Mouse (Mus musculus) olfactory bulb, adult 2 months (tissue): ENCODE measurements around the gene Speg. TPM values are rescaled to one million over a fixed set of nuclear protein-coding genes. Genes with fewer than 3 reads are reported as not detected.
A peak's percentile ranks its signal among the peaks of the same experiment; 100 is the strongest.

Source experiments
- H3K27ac ChIP-seq: fragments of 200-500 bp; 2 replicates; pipeline ENCODE4 v1.5.1; 2012; ENCODE audit warnings: low read depth, low read length; ENCODE audit not compliant: insufficient read depth
- H3K4me1 ChIP-seq: fragments of 200-500 bp; 2 replicates; pipeline ENCODE4 v1.6.1; 2012; ENCODE audit warnings: low read length; ENCODE audit not compliant: control insufficient read depth, insufficient read depth
- H3K4me3 ChIP-seq: fragments of 200-500 bp; 2 replicates; pipeline ENCODE4 v1.5.1; 2012; ENCODE audit warnings: mild to moderate bottlenecking, low read depth, low read length, moderate library complexity; ENCODE audit not compliant: insufficient read depth
- CTCF ChIP-seq: fragments of 200-500 bp; IDR thresholded peaks from 2 replicates; pipeline ENCODE4 v1.5.1; 2012; ENCODE audit warnings: low read depth, mild to moderate bottlenecking, low read length, moderate library complexity; ENCODE audit not compliant: insufficient read depth
- POLR2A ChIP-seq: fragments of 200-500 bp; IDR thresholded peaks from 2 replicates; pipeline ENCODE4 v1.6.1; 2012; ENCODE audit warnings: mild to moderate bottlenecking, low read depth, low read length, moderate library complexity; ENCODE audit not compliant: insufficient read depth
- WGBS: fragments of 180-500 bp; shearing (Covaris S2); methylation state at CpG from one replicate; pipeline ENCODE4 v1.1.7; 2018; 5-methylcytosine and 5-hydroxymethylcytosine counted together
- polyA plus RNA-seq: library from polyadenylated mRNA; stranded (reverse); fragments of >200 nt; gene quantifications from 2 replicates; pipeline ENCODE4 v1.2.4, GENCODE M21; 2012; ENCODE audit warnings: low replicate concordance; ENCODE audit not compliant: missing spikeins, insufficient read depth, insufficient read length

The Speg gene
- polyA plus RNA-seq, 1 experiment, result not detected

DNA sequence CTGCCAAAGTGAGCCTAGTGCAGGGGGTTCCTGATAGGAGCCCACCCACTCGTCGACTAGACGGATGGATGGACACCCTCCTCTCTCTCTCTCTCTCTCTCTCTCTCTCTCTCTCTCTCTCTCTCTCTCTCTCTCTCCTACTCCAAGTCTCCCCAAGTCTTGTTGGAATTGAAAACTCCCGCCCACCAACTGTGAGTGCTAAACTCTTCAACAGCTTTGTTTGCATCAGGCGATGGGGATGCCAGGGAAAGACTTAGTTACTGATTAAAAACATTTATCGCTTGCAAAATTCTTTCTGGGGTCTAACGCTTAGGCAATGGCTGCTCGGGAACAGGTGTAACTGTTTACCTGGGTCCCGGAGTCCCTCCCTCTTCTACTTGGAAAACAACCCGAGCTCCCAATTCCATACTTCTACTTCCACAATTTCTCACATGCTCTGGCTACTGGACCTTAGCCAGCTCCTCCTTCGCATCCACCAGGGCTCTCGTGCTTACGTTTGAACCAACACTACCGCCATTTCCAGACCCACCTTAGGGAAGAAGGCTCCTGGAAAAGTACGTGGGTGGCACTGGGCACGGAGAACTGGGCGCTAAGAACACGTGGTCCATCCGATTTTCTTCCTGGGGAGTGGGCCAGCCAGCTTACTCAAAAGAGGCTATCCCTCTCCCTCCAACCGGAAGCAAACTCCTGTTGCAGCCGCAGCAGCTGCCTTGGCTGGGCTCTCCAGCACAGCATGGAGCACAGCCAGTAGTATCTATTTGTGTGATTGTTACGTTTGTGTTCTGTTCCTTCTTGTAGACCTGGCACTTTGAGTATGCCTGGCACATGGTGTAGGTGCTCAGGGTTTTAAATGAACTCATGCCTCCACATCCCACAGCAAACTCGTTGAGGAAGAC is 83.9 kb downstream of the Speg start:
- peak overlapping the region; percentile 20 for H3K4me3 ChIP-seq
- TF ChIP-seq CTCF (no peak), POLR2A (no peak)
- H3K4me1 ChIP-seq, result peaks cover 48% of the 10 kb centered on the region
- no peak overlapping the region for H3K27ac ChIP-seq
- 13% methylated on average over 23 of the region's 23 CpGs for WGBS

DNA sequence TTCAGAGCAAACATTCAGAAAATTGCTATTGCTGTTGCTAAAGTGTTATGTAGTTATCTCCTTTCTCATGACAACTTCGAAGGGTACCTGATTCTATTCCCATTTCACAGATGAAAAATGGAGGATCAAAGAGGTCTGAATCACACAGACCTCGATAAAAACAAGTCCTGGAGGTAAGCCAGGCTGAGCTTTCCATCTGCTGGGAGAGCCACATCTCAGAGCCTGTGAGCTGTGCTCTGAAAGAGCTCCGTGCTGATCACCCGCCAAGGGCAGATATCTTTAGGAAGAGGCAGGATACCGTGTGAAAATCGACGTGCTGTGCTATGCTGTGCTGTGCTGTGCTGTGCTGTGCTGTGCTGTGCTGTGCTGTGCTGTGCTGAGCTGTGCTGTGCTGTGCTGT is 85.2 kb downstream of the Speg start:
- 48% methylated on average over 7 of the region's 7 CpGs for WGBS
- Histone ChIP-seq H3K4me3 (no peak overlapping the region), H3K4me1 (peaks cover 39% of the 10 kb centered on the region), H3K27ac (no peak overlapping the region)
- no peak for TF ChIP-seq CTCF

GRCm38 (mm10) chr1:75462636-75463035 is 87.5 kb downstream of the Speg start:
- TF ChIP-seq POLR2A (no peak), CTCF (no peak)
- no peak overlapping the region for H3K27ac ChIP-seq
- no peak overlapping the region for H3K4me3 ChIP-seq
- H3K4me1 ChIP-seq, result peaks cover 22% of the 10 kb centered on the region
- WGBS, result 91% methylated on average over 1 of the region's 1 CpGs

GRCm38 (mm10) chr1:75463652-75464204 is 88.6 kb downstream of the Speg start:
- H3K27ac ChIP-seq, result no peak overlapping the region
- TF ChIP-seq POLR2A (no peak), CTCF (no peak)
- H3K4me3 ChIP-seq, result no peak overlapping the region
- H3K4me1 ChIP-seq, result peaks cover 14% of the 10 kb centered on the region
- 91% methylated on average over 5 of the region's 5 CpGs for WGBS

GRCm38 (mm10) chr1:75467215-75467927 is 92.3 kb downstream of the Speg start:
- H3K27ac ChIP-seq, result no peak overlapping the region
- WGBS, result 8% methylated on average over 14 of the region's 14 CpGs
- peak; percentile 97 for TF ChIP-seq CTCF
- TF ChIP-seq POLR2A, result no peak
- no peak overlapping the region for H3K4me3 ChIP-seq
- H3K4me1 ChIP-seq, result peaks cover 7% of the 10 kb centered on the region

GRCm38 (mm10) chr1:75469287-75469825 is 94.3 kb downstream of the Speg start:
- no peak for TF ChIP-seq POLR2A
- TF ChIP-seq CTCF, result no peak
- 81% methylated on average over 17 of the region's 17 CpGs for WGBS
- H3K4me1 ChIP-seq, result peaks cover 10% of the 10 kb centered on the region
- H3K4me3 ChIP-seq, result no peak overlapping the region
- H3K27ac ChIP-seq, result no peak overlapping the region

DNA sequence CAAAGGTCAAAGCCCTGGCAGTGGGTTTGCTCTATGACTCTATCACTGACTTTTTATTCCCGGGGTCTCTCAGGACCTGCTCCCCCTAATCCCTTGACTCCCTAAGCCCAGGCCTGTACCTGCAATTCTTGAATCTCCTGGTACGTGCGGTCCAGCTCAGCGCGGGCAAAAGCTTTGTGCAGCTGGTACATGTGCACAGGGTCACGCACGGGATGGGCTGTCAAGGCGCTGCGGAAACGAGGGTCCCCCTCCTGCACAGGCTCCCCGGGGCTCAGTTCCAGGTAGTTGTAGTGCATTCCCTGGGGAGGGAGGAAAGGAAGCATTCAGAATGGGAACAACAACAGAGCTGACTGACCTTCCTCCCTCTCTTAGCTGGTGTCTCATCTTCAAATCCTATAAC is 101.3 kb downstream of the Speg start:
- H3K4me3 ChIP-seq, result no peak overlapping the region
- H3K4me1 ChIP-seq, result peaks cover 26% of the 10 kb centered on the region
- TF ChIP-seq POLR2A (no peak), CTCF (no peak)
- whole genome bisulfite sequencing, result 94% methylated on average over 11 of the region's 11 CpGs
- H3K27ac ChIP-seq, result no peak overlapping the region

- 6% methylated on average over 35 of the region's 35 CpGs for WGBS
- Histone ChIP-seq H3K4me1 (peaks cover 29% of the 10 kb centered on the region), H3K4me3 (peak overlapping the region; percentile 42), H3K27ac (no peak overlapping the region)
- TF ChIP-seq POLR2A (no peak), CTCF (peak; percentile 99)
These were observed 102.3 kb downstream of the Speg start for GRCm38 (mm10) chr1:75477264-75477965.
